Mouse (Mus musculus) cerebellum, postnatal 25 days (tissue): ENCODE measurements around the gene Gimap9.

Experiments used
- DNase-seq, 2 experiments: peaks; one replicate each; pipeline ENCODE4 v3.0.0; 2021; ENCODE audit warnings: mixed read lengths in 2 of 2

Gene Gimap9

GRCm38 (mm10) chr6:48675931-48676859 is at the start of gene Gimap9:
Gimap9 (plus strand) TSS chr6:48676129.
- no peak for DNase-seq

GRCm38 (mm10) chr6:48626464-48626863 is 49.5 kb upstream of the Gimap9 start, which contains the start of gene AI854703:
AI854703 (plus strand) TSS chr6:48626764.
- no peak for DNase-seq

- peak; percentile 71 to 75 for DNase-seq
Measured at GRCm38 (mm10) chr6:48626984-48627383, 48.9 kb upstream of the Gimap9 start.

GRCm38 (mm10) chr6:48627511-48627924 is 48.4 kb upstream of the Gimap9 start:
- peak in 1 of 2 experiments; percentile 40 for DNase-seq

GRCm38 (mm10) chr6:48628377-48628776 is 47.6 kb upstream of the Gimap9 start:
- DNase-seq: no peak

GRCm38 (mm10) chr6:48628808-48629660 is 46.9 kb upstream of the Gimap9 start:
- DNase-seq: peak; percentile 75 to 77

- no peak for DNase-seq
Measured at GRCm38 (mm10) chr6:48629661-48630034, 46.3 kb upstream of the Gimap9 start.

- no peak for DNase-seq
Measured at GRCm38 (mm10) chr6:48630831-48631230, 45.1 kb upstream of the Gimap9 start.

GRCm38 (mm10) chr6:48635105-48635504 is 40.8 kb upstream of the Gimap9 start:
- DNase-seq: no peak

GRCm38 (mm10) chr6:48636515-48636914 is 39.4 kb upstream of the Gimap9 start:
- peak; percentile 1 to 2 for DNase-seq

GRCm38 (mm10) chr6:48637811-48638500 is 38.0 kb upstream of the Gimap9 start:
- peak in 1 of 2 experiments; percentile 1 for DNase-seq

GRCm38 (mm10) chr6:48638553-48638952 is 37.4 kb upstream of the Gimap9 start:
- DNase-seq: no peak

- DNase-seq: no peak
Measured at GRCm38 (mm10) chr6:48641391-48641790, 34.5 kb upstream of the Gimap9 start.

GRCm38 (mm10) chr6:48642764-48643292 is 33.1 kb upstream of the Gimap9 start:
- peak in 1 of 2 experiments; percentile 62 for DNase-seq

GRCm38 (mm10) chr6:48645660-48646308 is 30.1 kb upstream of the Gimap9 start:
- peak; percentile 69 to 83 for DNase-seq

GRCm38 (mm10) chr6:48646309-48646690 is 29.6 kb upstream of the Gimap9 start:
- DNase-seq: no peak

GRCm38 (mm10) chr6:48646995-48647394 is 28.9 kb upstream of the Gimap9 start, which contains the start of gene Gimap8:
Gimap8 (plus strand) TSS chr6:48647234.
- DNase-seq: peak in 1 of 2 experiments; percentile 27

GRCm38 (mm10) chr6:48647611-48648010 is 28.3 kb upstream of the Gimap9 start:
- no peak for DNase-seq

GRCm38 (mm10) chr6:48648779-48649178 is 27.1 kb upstream of the Gimap9 start:
- DNase-seq: no peak

- no peak for DNase-seq
Measured at GRCm38 (mm10) chr6:48650041-48650440, 25.9 kb upstream of the Gimap9 start.

- no peak for DNase-seq
Measured at GRCm38 (mm10) chr6:48658721-48659120, 17.2 kb upstream of the Gimap9 start.

GRCm38 (mm10) chr6:48664750-48665149 is 11.2 kb upstream of the Gimap9 start:
- DNase-seq: no peak
